Mouse (Mus musculus): Measurements from ENCODE around the gene Atcay. TPM values are rescaled to one million over a fixed set of nuclear protein-coding genes. Genes with fewer than 3 reads are reported as not detected.
"Not testable (repeated sequence)": the region's sequence is repeated elsewhere in the genome, so short reads cannot be mapped to it uniquely, and the experiment has no call there.

Gene Atcay
- polyA plus RNA-seq, 1 experiment from 2014 or later = not detected

DNA sequence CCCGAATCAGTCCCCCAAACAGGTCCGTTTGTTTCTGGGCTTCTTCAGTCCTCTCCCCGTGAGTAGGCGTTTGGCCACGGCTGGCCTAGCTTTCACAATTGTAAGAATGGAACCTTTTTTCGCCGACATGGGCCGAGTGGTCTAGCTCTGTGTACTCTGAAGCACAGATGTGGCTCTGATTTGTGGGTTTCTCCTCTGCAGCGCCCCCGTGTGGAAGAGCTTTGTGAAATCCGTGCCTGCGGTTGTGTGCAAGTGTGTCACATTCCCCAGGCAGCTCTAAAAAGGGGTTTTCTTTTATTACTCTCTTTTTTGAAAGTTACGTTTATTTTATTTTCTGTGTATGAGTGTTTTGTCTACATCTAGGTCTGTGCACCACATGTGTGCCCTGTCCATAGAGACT lies 10.2 kb upstream of the Atcay start:
- H3K4me2 ChIP-seq = no peak overlapping the region
- H3K4me3 ChIP-seq (replicated peaks) = no peak overlapping the region
- no peak overlapping the region for H3K27ac ChIP-seq (replicated peaks)
- ATAC-seq (ENCODE audit: insufficient read depth) = no peak
- H3K9me3 ChIP-seq (replicated peaks) = no peaks in the 10 kb centered on the region
- 17% methylated on average over 13 of the region's 13 CpGs for WGBS (ENCODE audit: insufficient replicate concordance)
- no peak overlapping the region for H3K9ac ChIP-seq
- H3K36me3 ChIP-seq (replicated peaks) = no peaks in the 10 kb centered on the region
- H3K27me3 ChIP-seq = peaks cover 82% of the 10 kb centered on the region
- peaks cover 4% of the 10 kb centered on the region; the same call in 1 of the 2 replicates for H3K4me1 ChIP-seq (replicated peaks)

DNA sequence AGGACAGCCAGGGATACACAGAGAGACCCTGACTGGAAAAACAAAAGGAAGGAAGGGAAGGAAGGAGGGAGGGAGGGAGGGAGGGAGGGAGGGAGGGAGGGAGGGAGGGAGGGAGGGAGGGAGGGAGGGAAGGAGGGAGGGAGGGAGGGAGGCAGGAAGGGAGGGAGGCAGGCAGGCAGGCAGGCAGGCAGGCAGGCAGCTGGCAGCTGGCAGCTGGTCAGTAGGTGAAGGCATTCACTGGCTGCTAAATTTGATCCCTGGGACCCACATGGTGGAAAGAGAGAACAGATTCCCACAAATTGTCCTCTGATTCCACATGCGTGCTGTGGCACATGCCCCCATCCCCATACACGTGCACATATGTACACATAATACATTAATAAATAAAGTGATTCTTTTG lies 8.0 kb upstream of the Atcay start:
- ATAC-seq (ENCODE audit: insufficient read depth) = no peak
- Histone ChIP-seq H3K4me2 (no peak overlapping the region), H3K27ac (replicated peaks) (no peak overlapping the region), H3K36me3 (replicated peaks) (no peaks in the 10 kb centered on the region), H3K9me3 (replicated peaks) (no peaks in the 10 kb centered on the region), H3K9ac (no peak overlapping the region), H3K27me3 (peaks cover 79% of the 10 kb centered on the region), H3K4me3 (replicated peaks) (no peak overlapping the region), H3K4me1 (replicated peaks) (peaks cover 9% of the 10 kb centered on the region)
- 63% methylated on average over 2 of the region's 2 CpGs for WGBS (ENCODE audit: insufficient replicate concordance)

DNA sequence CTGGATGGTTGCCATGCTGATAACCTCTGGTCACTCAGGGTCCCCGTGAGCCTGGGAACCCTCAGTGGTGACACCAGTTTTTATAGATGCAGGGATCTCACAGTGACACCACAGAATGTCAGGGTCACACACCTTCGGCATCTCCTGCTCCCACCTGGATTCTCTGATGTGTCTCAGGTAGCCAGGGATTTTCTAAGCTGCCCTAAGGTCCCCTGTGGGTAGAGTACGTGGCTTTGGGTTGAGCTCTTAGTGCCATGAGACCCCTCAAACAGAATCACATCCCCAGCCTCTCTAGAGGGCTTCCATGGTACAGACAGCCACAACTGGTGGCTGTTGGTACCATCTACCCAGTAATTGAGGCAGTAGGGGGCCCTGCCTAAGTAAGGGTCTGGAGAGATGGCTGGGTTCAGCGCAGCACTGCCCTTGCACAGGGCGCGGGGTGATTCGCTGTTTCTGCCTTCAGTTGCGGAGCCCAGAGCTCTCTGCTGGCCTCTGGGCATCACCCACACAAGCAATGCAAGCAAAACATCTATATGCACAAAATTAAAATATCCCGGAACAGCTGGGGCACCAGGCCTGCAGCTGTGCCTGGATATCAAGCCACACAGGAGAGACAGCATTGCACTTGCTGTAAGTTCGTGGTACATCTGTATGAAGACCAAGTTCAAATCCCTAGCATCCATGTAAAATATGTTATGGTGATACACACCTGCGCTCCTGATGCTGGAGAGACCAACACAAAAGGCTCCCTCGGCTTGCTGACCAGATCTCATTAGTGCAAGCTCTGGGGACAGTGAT lies 6.0 kb upstream of the Atcay start:
- H3K27ac ChIP-seq (replicated peaks) = no peak overlapping the region
- H3K9ac ChIP-seq = no peak overlapping the region
- H3K4me2 ChIP-seq = no peak overlapping the region
- ATAC-seq (ENCODE audit: insufficient read depth) = no peak
- H3K27me3 ChIP-seq = peaks cover 72% of the 10 kb centered on the region
- peaks cover 22% of the 10 kb centered on the region for H3K4me1 ChIP-seq (replicated peaks)
- H3K36me3 ChIP-seq (replicated peaks) = no peaks in the 10 kb centered on the region
- 65% methylated on average over 12 of the region's 12 CpGs for WGBS (ENCODE audit: insufficient replicate concordance)
- H3K4me3 ChIP-seq (replicated peaks) = no peak overlapping the region
- H3K9me3 ChIP-seq (replicated peaks) = no peaks in the 10 kb centered on the region

DNA sequence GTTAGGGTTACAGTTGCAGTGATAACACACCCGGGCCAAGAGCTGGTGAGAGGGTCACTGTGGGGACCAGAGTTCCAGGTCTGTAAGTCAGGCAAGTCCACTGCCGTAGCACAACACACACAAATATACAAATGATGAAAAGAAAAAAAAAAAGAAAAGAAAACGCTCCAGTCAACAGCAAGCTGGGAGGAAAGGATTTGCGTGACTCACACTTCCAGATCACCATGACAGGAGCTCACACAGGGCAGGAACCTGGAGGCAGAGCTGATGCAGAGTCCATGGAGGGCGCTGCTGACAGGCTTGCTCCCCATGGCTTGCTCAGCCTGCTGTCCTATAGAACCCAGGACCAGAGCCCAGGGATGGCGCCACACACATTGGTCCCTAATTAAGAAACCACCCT lies 3.6 kb upstream of the Atcay start:
- H3K9me3 ChIP-seq (replicated peaks) = no peaks in the 10 kb centered on the region
- peaks cover 18% of the 10 kb centered on the region for H3K4me1 ChIP-seq (replicated peaks)
- H3K36me3 ChIP-seq (replicated peaks) = no peaks in the 10 kb centered on the region
- no peak for ATAC-seq (ENCODE audit: insufficient read depth)
- no peak overlapping the region for H3K4me3 ChIP-seq (replicated peaks)
- no peak overlapping the region for H3K27ac ChIP-seq (replicated peaks)
- peak overlapping the region; percentile 87; the same call in 1 of the 2 replicates for H3K4me2 ChIP-seq
- WGBS (ENCODE audit: insufficient replicate concordance) = 76% methylated on average over 6 of the region's 6 CpGs
- peaks cover 72% of the 10 kb centered on the region for H3K27me3 ChIP-seq
- H3K9ac ChIP-seq = no peak overlapping the region

GRCm38 (mm10) chr10:81233226-81233585 lies 2.6 kb upstream of the Atcay start:
- H3K4me1 ChIP-seq (replicated peaks) = peaks cover 18% of the 10 kb centered on the region
- 2% methylated on average over 28 of the region's 28 CpGs for WGBS (ENCODE audit: insufficient replicate concordance)
- peak; percentile 56; the same call in 1 of the 2 replicates for ATAC-seq (ENCODE audit: insufficient read depth)
- H3K36me3 ChIP-seq (replicated peaks) = no peaks in the 10 kb centered on the region
- peak overlapping the region; percentile 69 for H3K4me3 ChIP-seq (replicated peaks)
- peak overlapping the region; percentile 53; the same call in 1 of the 2 replicates for H3K27ac ChIP-seq (replicated peaks)
- H3K9me3 ChIP-seq (replicated peaks) = no peaks in the 10 kb centered on the region
- peak overlapping the region; percentile 87 for H3K4me2 ChIP-seq
- H3K27me3 ChIP-seq = peaks cover 74% of the 10 kb centered on the region
- H3K9ac ChIP-seq = peak overlapping the region; percentile 57

- peak; percentile 73 for ATAC-seq (ENCODE audit: insufficient read depth)
- Histone ChIP-seq H3K4me3 (replicated peaks) (peak within 1 kb of the TSS; percentile 69), H3K27ac (replicated peaks) (peak within 1 kb of the TSS; percentile 53; the same call in 1 of the 2 replicates), H3K9me3 (replicated peaks) (no peaks in the 10 kb centered on the region), H3K4me1 (replicated peaks) (peaks cover 18% of the 10 kb centered on the region), H3K9ac (peak within 1 kb of the TSS; percentile 57), H3K36me3 (replicated peaks) (no peaks in the 10 kb centered on the region), H3K4me2 (peak within 1 kb of the TSS; percentile 87), H3K27me3 (peaks cover 74% of the 10 kb centered on the region)
- WGBS (ENCODE audit: insufficient replicate concordance) = 6% methylated on average over 29 of the region's 29 CpGs
Observed at GRCm38 (mm10) chr10:81232580-81233225, 2.1 kb upstream of the Atcay start, which contains the start of gene Zfr2. TSS of gene Zfr2 (plus strand) at chr10:81233155.

DNA sequence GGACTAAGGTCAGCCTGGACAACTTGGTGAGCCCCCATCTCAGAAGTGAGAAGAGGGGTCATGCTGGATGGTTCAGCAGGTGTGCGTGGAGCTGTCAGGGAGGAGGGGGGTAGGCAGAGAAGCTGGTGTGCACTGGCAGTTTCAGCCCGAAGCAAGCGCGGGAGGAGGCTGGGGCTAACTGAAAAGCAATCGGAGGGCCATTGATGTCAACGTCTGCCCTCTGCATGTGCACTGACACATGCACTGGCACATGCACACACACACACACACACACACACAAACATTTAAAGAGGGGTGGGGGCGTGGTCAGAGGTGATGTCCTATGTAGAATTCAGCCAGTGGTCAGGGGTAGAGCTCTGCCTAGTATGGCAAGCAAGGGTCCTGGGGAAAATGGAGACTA lies 803 bp upstream of the Atcay start:
- Histone ChIP-seq H3K4me3 (replicated peaks) (no peak overlapping the region), H3K27me3 (peaks cover 63% of the 10 kb centered on the region), H3K36me3 (replicated peaks) (no peaks in the 10 kb centered on the region), H3K27ac (replicated peaks) (no peak overlapping the region), H3K4me2 (no peak overlapping the region), H3K9me3 (replicated peaks) (no peaks in the 10 kb centered on the region), H3K9ac (no peak overlapping the region), H3K4me1 (replicated peaks) (peaks cover 18% of the 10 kb centered on the region)
- ATAC-seq (ENCODE audit: insufficient read depth) = no peak
- 37% methylated on average over 7 of the region's 7 CpGs for WGBS (ENCODE audit: insufficient replicate concordance)

GRCm38 (mm10) chr10:81229735-81230437 lies 747 bp downstream of the Atcay start:
- Histone ChIP-seq H3K36me3 (replicated peaks) (no peaks in the 10 kb centered on the region), H3K4me3 (replicated peaks) (no peak overlapping the region), H3K27me3 (peaks cover 55% of the 10 kb centered on the region), H3K27ac (replicated peaks) (no peak overlapping the region), H3K4me2 (no peak overlapping the region), H3K4me1 (replicated peaks) (peaks cover 18% of the 10 kb centered on the region), H3K9me3 (replicated peaks) (no peaks in the 10 kb centered on the region), H3K9ac (no peak overlapping the region)
- 10% methylated on average over 20 of the region's 20 CpGs for WGBS (ENCODE audit: insufficient replicate concordance)
- no peak for ATAC-seq (ENCODE audit: insufficient read depth)

DNA sequence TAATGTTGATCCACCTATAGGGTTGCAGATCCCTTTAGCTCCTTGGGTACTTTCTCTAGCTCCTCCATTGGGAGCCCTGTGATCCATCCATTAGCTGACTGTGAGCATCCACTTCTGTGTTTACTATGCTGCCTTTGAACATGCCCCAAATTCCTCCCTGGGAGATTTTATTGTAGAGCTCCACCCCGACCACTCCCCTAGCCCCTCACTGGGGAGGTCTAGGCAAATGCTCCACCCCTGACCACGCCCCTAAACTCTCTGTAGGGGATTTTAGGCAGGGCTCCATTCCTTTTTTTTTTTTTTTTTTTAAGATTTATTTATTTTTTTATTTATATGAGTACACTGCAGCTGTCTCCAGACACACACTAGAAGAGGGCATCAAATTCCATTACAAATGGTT lies 6.9 kb downstream of the Atcay start:
- not testable (repeated sequence) for H3K4me1 ChIP-seq (replicated peaks); H3K9ac ChIP-seq; ATAC-seq (ENCODE audit: insufficient read depth); H3K36me3 ChIP-seq (replicated peaks); H3K4me2 ChIP-seq; H3K9me3 ChIP-seq (replicated peaks); H3K4me3 ChIP-seq (replicated peaks); H3K27ac ChIP-seq (replicated peaks)
- H3K27me3 ChIP-seq = peaks cover 17% of the 10 kb centered on the region
- 29% methylated on average over 2 of the region's 2 CpGs for WGBS (ENCODE audit: insufficient replicate concordance)

DNA sequence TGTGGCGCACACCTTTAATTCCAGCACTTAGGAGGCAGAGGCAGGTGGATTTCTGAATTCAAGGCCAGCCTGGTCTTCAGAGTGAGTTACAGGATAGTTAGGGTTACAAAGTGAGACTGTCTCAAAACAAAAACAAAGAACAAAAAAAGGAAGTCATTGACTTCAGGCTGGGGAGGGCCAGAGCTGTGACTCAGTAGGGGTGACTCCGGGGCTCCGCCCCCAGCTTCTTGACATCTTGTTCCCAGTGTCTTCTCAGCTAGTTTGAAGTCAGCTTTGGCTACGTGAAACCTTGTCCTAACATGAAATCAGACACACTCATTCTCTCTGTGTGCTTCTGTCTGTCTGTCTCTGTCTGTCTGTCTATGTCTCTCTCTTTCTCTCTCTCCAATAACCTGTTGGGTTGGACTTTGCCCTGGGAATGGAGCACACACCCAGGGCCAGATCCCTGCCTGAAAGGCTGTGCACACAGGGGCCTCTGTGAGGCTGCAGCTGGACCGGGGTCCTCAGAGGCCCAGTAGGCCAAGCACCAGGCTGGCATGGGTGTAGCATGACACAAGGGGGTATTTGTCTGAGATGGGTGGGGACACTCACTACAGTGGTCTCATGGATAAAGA lies 9.1 kb downstream of the Atcay start:
- Histone ChIP-seq H3K4me3 (replicated peaks) (no peak overlapping the region), H3K36me3 (replicated peaks) (no peaks in the 10 kb centered on the region), H3K27me3 (peaks cover 13% of the 10 kb centered on the region), H3K9ac (no peak overlapping the region), H3K4me1 (replicated peaks) (peaks cover 10% of the 10 kb centered on the region), H3K27ac (replicated peaks) (no peak overlapping the region), H3K9me3 (replicated peaks) (no peaks in the 10 kb centered on the region), H3K4me2 (no peak overlapping the region)
- 61% methylated on average over 5 of the region's 5 CpGs for WGBS (ENCODE audit: insufficient replicate concordance)
- no peak for ATAC-seq (ENCODE audit: insufficient read depth)

DNA sequence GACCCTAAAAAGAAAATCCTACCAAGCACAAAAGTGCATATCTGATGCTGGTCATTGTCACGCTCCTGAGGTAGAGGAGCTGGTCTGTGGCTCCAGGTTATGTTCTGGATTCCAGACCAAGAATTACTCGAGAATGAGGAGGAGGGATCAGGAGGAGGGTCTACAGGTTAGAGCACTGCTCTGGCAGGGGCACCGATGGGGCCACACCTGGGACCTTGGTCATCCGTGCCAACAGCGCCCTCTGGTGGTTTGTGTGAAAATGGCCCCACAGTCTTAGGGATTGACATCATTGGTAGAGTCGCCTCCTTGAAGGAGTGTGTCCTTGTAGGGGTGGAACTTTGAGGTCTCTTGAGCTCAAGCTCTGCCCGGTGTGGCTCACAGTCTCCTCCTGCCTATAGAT lies 12.7 kb downstream of the Atcay start:
- WGBS (ENCODE audit: insufficient replicate concordance) = 18% methylated on average over 7 of the region's 7 CpGs
- no peak for ATAC-seq (ENCODE audit: insufficient read depth)
- no peaks in the 10 kb centered on the region for H3K36me3 ChIP-seq (replicated peaks)

More for the DNA sequence above, 12.7 kb downstream of the Atcay start:
- Histone ChIP-seq H3K4me1 (replicated peaks) (peaks cover 10% of the 10 kb centered on the region), H3K4me3 (replicated peaks) (no peak overlapping the region), H3K4me2 (no peak overlapping the region), H3K9ac (no peak overlapping the region), H3K27ac (replicated peaks) (no peak overlapping the region), H3K27me3 (peaks cover 14% of the 10 kb centered on the region; the same call in 1 of the 2 replicates), H3K9me3 (replicated peaks) (no peaks in the 10 kb centered on the region)

Data from liver, embryonic 15.5 days (tissue).